Mouse (Mus musculus) kidney, postnatal 10 days (tissue): ENCODE results near the gene Zbed5.
"Not testable (repeated sequence)": the region's sequence is repeated elsewhere in the genome, so short reads cannot be mapped to it uniquely, and the experiment has no call there.

Experiments used
- DNase-seq: peaks from one replicate; pipeline ENCODE4 v3.0.0; 2021; ENCODE audit warnings: mixed read lengths

Gene Zbed5

GRCm38 (mm10) chr5:129895198-129896088, at the start of gene Zbed5:
Zbed5 (plus strand) TSS chr5:129895723.
- DNase-seq: peak; percentile 91

GRCm38 (mm10) chr5:129846752-129847557, 48.6 kb upstream of the Zbed5 start, which contains the start of gene Sumf2:
Sumf2 (plus strand) TSS chr5:129846986.
- DNase-seq: peak; percentile 97

- no peak for DNase-seq
These were observed 48.0 kb upstream of the Zbed5 start for GRCm38 (mm10) chr5:129847558-129847820.

DNA sequence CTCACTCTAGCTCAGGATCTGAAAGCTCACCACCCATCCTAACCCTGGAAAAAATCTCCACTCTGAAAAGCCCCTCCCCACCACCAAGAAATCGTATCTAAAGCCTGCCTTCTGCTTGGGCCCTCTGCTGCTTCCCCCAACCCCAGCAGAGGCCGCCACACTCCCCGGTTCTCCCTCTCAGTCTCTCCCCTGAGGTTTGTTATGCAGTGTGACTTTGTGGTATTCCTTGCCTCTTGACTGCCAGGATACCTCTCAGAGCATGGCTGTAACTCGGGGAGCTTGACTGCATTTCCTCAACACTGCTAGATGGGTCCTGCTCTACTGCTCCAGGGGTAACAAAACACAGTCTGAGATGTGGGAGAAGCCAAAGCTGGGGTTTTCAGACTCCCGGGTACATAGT, 40.4 kb upstream of the Zbed5 start:
- DNase-seq: no peak

GRCm38 (mm10) chr5:129856414-129856813, 39.1 kb upstream of the Zbed5 start:
- no peak for DNase-seq

GRCm38 (mm10) chr5:129862325-129862724, 33.2 kb upstream of the Zbed5 start:
- no peak for DNase-seq

DNA sequence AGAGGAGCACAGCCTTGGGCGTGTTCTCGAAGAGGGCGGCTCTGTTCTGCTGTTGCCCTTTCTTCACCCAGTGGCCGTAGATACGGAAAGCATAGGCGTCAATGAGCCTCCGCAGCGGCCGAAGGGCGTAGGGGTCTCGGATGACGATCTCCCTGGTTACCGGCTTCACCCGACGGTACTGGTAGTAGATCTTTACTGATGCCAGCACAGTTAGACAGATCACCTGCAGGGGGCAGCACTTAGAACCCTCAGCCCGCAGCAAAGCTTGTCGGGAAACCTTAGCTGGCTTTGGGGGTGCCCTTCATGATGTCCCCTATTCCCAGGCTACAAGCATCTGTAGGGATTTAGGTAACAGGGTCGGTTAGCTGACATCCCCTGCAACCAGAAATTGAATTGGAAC, 31.1 kb upstream of the Zbed5 start:
- DNase-seq: peak; percentile 66

DNA sequence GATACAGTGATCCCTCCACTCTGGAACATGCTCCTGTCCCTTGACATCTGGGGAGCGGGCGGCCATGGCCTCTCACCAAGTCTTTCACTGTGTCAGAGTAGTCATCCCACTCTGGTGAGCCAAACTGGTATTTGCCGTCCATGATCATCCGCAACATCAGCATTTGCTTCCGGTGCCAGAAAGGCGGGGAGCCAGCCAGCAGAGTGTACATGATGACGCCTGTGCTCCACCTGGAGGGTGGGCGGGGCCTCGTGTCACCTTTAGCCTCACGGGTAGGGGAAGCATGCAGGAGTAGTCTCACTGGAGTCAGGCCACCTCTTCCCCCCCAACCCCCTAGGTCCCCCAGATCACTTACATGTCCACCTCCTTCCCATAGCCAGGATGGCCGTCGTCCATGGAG, 29.7 kb upstream of the Zbed5 start:
- no peak for DNase-seq

GRCm38 (mm10) chr5:129869238-129869995, 26.1 kb upstream of the Zbed5 start:
- DNase-seq: no peak

GRCm38 (mm10) chr5:129871238-129871637, 24.3 kb upstream of the Zbed5 start:
- no peak for DNase-seq

GRCm38 (mm10) chr5:129873942-129874341, 21.6 kb upstream of the Zbed5 start:
- DNase-seq: no peak

DNA sequence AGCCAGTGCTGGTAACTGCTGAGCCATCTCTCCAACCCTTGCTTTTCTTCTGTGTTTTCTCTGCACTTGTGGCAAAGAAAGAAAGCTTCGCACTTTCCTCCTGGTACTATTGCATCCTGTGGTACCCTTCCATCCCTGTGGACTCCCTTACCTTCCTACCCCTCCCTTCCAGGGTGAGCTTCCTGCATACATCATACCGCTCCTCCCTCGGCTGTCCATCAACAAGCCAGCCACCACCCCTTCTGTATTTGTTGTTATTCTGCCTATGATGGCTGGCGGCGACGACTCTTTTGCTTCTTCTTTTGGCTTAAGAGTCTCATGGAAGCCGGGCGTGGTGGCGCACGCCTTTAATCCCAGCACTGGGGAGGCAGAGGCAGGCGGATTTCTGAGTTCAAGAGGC, 20.4 kb upstream of the Zbed5 start:
- DNase-seq: no peak

DNA sequence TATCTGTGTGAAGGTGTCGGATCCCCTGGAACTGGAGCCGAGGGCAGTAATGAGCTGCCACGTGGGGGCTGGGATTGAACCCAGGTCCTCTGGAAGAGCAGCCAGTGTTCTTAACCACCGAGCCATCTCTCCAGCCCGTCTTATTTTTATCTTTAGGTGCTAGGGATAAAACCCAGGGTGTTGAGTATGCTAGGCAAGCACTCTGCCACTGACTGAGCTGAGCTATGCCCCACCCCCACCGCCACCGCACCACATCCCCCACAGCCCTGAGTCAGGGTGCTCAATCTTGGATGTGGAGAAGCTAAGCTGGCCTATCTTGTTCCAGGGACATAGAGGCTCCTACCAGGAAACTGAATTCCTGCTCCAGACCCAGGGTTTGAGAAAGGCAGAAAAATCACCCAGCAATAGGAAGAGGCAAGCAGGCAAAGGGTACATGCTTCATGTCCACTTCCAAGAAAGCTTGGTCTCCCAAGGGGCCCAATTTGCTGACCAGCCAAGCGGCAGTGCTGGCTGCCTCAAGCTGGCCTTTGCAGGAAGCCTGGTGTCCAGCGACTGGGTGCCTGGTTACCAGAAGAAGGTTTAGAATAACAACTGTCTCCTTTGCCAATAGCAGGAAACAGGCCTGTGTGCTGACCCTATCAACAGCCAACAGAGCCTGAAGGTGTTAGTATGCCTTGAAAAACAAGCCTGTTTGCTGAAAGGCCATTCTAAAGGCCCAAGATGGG, 17.6 kb upstream of the Zbed5 start:
- peak; percentile 24 for DNase-seq

DNA sequence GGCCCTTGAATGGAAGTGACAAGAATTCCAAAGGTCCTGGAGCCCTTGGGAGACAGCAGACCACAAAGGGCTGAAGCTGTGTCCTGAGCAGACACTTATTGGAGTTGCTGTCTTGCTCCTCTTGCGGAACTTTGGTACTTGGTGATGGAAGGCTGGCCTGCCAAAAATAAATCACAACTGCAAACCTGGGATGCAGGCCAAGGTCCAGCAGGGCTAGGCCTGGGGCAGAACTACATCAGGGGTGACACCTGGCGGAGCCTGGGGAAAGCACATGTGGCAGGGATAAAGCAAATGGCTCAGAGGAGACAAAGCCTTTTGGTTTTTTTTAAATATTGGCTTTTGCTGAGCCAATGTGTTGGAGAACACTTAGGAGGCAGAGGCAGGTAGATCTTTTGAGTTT, 16.6 kb upstream of the Zbed5 start:
- peak; percentile 85 for DNase-seq

DNA sequence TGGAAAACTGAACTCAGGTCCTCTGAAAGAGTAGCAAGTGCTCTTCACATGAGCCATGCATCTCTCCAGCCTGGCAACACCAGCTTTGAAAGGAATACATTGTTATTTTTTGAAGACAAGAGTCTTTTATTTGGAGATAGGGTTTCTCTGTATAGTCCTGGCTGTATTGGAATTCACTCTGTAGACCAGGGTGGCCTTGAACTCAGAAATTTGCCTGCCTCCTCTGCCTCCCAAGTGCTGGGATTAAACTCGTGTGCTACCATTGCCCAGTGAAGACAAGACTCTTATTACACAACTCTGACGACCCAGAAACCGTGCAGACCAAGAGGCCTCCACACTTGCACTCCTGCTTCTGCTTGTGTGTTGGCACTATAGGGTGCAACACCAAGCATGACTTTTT, 15.6 kb upstream of the Zbed5 start:
- DNase-seq: no peak

DNA sequence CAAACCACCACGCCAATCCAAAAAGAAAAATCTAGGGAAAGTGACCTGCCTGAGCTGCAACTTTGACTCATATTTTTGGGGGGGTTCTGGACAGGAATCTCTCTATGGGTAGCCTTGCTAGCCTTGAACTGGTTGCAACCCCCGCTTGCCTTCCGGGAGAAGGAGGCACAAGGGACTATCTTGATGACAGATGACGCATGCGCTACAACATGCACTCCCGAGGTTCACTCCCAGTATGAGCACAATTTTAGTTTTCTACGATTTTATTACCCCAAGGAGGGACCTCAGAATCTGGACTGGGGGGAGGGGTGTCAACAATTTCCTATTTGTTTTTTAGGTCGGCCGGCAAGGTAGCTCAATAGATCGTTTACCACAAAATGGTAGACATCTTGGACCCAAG, 9.3 kb upstream of the Zbed5 start:
- DNase-seq: no peak

GRCm38 (mm10) chr5:129886911-129887636, 8.4 kb upstream of the Zbed5 start, which contains the start of gene Chchd2:
Chchd2 (minus strand) TSS chr5:129887470.
- DNase-seq: peak; percentile 94

DNA sequence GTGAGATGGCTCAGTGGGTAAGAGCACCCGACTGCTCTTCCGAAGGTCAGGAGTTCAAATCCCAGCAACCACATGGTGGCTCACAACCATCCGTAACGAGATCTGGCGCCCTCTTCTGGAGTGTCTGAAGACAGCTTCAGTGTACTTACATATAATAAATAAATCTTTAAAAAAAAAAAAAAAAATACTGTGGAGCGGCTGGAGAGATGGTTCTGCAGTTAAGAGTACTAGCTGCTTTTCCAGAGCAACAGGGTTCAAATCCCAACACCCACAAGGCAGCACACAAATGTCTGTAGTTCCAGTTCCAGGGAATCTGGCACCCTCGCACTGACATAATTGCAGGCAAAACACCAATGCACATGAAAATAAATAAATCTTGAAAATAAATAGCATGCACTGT, 5.1 kb upstream of the Zbed5 start:
- not testable (repeated sequence) for DNase-seq

- no peak for DNase-seq
These were observed 2.9 kb downstream of the Zbed5 start, which contains the start of gene Phkg1 for GRCm38 (mm10) chr5:129898449-129898848. Phkg1 (minus strand) TSS chr5:129898549.

GRCm38 (mm10) chr5:129907775-129908174, 12.3 kb downstream of the Zbed5 start:
- DNase-seq: no peak

DNA sequence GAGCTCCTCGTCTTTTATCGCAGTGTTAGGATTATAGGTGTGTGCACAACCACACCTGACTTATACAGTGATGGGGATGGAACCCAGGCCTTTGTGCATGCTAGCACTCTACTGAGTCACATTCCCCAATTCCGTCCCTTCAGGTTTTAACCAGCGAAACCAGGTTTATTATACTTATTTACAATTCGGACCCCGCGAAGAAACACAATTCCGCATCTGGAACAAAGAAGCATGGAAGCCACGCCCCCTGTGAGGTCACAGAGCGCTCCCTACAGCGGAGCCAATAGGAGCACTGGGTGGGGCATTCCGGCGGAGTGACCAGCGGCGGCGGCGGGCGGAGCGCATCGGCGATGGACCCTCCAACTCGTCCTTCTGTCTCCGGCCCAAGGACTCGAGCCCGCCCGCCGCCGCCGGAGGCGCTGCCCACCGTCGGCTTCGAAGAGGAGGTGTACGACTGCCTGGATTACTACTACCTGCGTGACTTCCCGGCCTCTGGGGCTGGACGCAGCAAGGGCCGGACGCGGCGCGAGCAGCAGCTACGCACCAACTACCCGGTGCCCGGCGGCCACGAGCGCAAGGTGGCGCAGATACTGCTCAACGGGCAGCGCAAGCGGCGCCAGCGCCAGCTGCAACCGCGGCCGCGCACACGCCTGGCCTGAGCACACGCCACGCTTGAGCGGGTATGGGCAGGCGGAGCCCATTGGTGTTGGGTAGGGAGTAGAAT, 12.9 kb downstream of the Zbed5 start, which contains the start of gene Nupr1l:
Gene Nupr1l (plus strand): TSS at position 299 of the 724 bp plus-strand sequence.
- DNase-seq: peak; percentile 97
